Mouse (Mus musculus): ENCODE measurements around the gene Crim1. TPM values are rescaled to one million over a fixed set of nuclear protein-coding genes. Genes with fewer than 3 reads are reported as not detected.

Crim1 gene
- total RNA-seq, 1 experiment = 61.7 TPM

GRCm38 (mm10) chr17:78165855-78166254 is 34.2 kb upstream of the Crim1 start:
- H3K27ac ChIP-seq (ENCODE audit: insufficient read depth, low read depth, low read length, poor library complexity, severe bottlenecking) = no peak overlapping the region
- no peaks in the 10 kb centered on the region for H3K4me1 ChIP-seq (ENCODE audit: control insufficient read depth in 2 of 2, insufficient read depth in 2 of 2, low read length in 2 of 2, poor library complexity in 1 of 2)
- in situ Hi-C loops (cut with MboI; ENCODE audit: low sequenced_read_pairs in 2 of 2, unreplicated experiment in 2 of 2) = no loop called here
- no peaks in the 10 kb centered on the region for H3K9me3 ChIP-seq (ENCODE audit: control insufficient read depth, insufficient read depth, low read depth, low read length)
- TF ChIP-seq ZC3H11A (IDR thresholded peaks at IDR 0.05; ENCODE audit: borderline replicate concordance, low read depth, low read length) = no peak
- TF ChIP-seq ZNF384 (IDR thresholded peaks at IDR 0.05; ENCODE audit: low read depth, low read length) = no peak
- no peak for TF ChIP-seq HCFC1 (IDR thresholded peaks at IDR 0.05; ENCODE audit: borderline replicate concordance, insufficient read depth, low read length)
- TF ChIP-seq CHD2 (IDR thresholded peaks at IDR 0.05; ENCODE audit: low read depth, low read length) = no peak
- no peak for TF ChIP-seq MAFK (IDR thresholded peaks at IDR 0.05; ENCODE audit: insufficient read depth, low read depth, low read length)
- H3K9ac ChIP-seq (ENCODE audit: insufficient read depth, low read depth, low read length, poor library complexity, severe bottlenecking) = no peak overlapping the region
- H3K4me3 ChIP-seq (ENCODE audit: insufficient read depth in 1 of 2, low read depth in 1 of 2, low read length in 2 of 2, poor library complexity in 1 of 2, severe bottlenecking in 1 of 2) = no peak overlapping the region
- DNase-seq (ENCODE audit: low read depth, low spot score) = no peak
- H3K36me3 ChIP-seq (ENCODE audit: control insufficient read depth, insufficient read depth, low read length, poor library complexity, severe bottlenecking) = no peaks in the 10 kb centered on the region

DNA sequence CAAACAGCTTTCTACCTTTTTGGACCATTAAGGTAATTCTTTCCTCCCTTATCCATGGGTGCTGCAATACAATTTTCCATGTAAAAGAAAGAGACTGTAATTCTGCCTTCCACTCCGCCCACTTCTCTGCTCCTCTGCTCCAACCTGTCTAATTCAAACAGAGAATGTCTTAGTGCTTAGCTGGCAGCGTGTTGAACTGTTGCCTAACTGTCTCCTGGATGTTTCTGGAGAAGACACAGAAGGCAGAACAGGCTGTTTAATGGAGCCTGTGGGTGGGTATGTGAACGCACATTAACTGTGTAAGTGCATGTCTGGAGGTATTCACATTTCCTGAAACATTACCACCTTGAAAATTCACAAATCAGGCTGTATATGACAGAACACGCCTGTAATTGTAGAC is 33.5 kb upstream of the Crim1 start:
- DNase-seq (ENCODE audit: low read depth, low spot score) = no peak
- Histone ChIP-seq H3K36me3 (ENCODE audit: control insufficient read depth, insufficient read depth, low read length, poor library complexity, severe bottlenecking) (no peaks in the 10 kb centered on the region), H3K4me3 (ENCODE audit: insufficient read depth in 1 of 2, low read depth in 1 of 2, low read length in 2 of 2, poor library complexity in 1 of 2, severe bottlenecking in 1 of 2) (no peak overlapping the region), H3K27ac (ENCODE audit: insufficient read depth, low read depth, low read length, poor library complexity, severe bottlenecking) (no peak overlapping the region), H3K4me1 (ENCODE audit: control insufficient read depth in 2 of 2, insufficient read depth in 2 of 2, low read length in 2 of 2, poor library complexity in 1 of 2) (no peaks in the 10 kb centered on the region), H3K9ac (ENCODE audit: insufficient read depth, low read depth, low read length, poor library complexity, severe bottlenecking) (no peak overlapping the region), H3K9me3 (ENCODE audit: control insufficient read depth, insufficient read depth, low read depth, low read length) (no peaks in the 10 kb centered on the region)
- in situ Hi-C loops (cut with MboI; ENCODE audit: low sequenced_read_pairs in 2 of 2, unreplicated experiment in 2 of 2) = no loop called here
- TF ChIP-seq ZNF384 (IDR thresholded peaks at IDR 0.05; ENCODE audit: low read depth, low read length) (no peak), HCFC1 (IDR thresholded peaks at IDR 0.05; ENCODE audit: borderline replicate concordance, insufficient read depth, low read length) (no peak), ZC3H11A (IDR thresholded peaks at IDR 0.05; ENCODE audit: borderline replicate concordance, low read depth, low read length) (no peak), MAFK (IDR thresholded peaks at IDR 0.05; ENCODE audit: insufficient read depth, low read depth, low read length) (no peak), CHD2 (IDR thresholded peaks at IDR 0.05; ENCODE audit: low read depth, low read length) (no peak)

DNA sequence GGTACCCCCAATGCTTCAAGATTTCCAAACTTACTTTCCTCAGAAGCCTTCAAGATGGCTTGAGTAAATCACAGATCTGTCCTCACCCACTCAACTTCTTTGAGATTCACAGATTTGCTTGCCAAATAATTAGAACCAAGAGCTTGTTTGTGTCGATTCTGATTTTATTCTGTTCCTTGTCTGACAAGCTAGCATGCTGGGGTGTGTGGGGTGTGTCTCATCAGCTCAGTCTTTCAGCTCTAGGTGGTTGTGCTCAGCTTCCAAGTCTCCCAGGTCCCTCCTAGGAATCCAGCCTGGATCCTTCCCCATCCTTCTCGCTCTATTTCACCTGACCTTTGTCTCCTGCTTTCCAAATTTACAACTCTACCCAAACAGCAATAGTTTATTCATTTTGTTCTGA is 27.7 kb upstream of the Crim1 start:
- Histone ChIP-seq H3K27ac (ENCODE audit: insufficient read depth, low read depth, low read length, poor library complexity, severe bottlenecking) (no peak overlapping the region), H3K9ac (ENCODE audit: insufficient read depth, low read depth, low read length, poor library complexity, severe bottlenecking) (no peak overlapping the region), H3K4me3 (ENCODE audit: insufficient read depth in 1 of 2, low read depth in 1 of 2, low read length in 2 of 2, poor library complexity in 1 of 2, severe bottlenecking in 1 of 2) (no peak overlapping the region), H3K4me1 (ENCODE audit: control insufficient read depth in 2 of 2, insufficient read depth in 2 of 2, low read length in 2 of 2, poor library complexity in 1 of 2) (no peaks in the 10 kb centered on the region), H3K36me3 (ENCODE audit: control insufficient read depth, insufficient read depth, low read length, poor library complexity, severe bottlenecking) (no peaks in the 10 kb centered on the region), H3K9me3 (ENCODE audit: control insufficient read depth, insufficient read depth, low read depth, low read length) (no peaks in the 10 kb centered on the region)
- in situ Hi-C loops (cut with MboI; ENCODE audit: low sequenced_read_pairs in 2 of 2, unreplicated experiment in 2 of 2) = no loop called here
- no peak for DNase-seq (ENCODE audit: low read depth, low spot score)
- TF ChIP-seq CHD2 (IDR thresholded peaks at IDR 0.05; ENCODE audit: low read depth, low read length) (no peak), ZNF384 (IDR thresholded peaks at IDR 0.05; ENCODE audit: low read depth, low read length) (no peak), ZC3H11A (IDR thresholded peaks at IDR 0.05; ENCODE audit: borderline replicate concordance, low read depth, low read length) (no peak)

- DNase-seq (ENCODE audit: low read depth, low spot score) = no peak
- in situ Hi-C loops (cut with MboI; ENCODE audit: low sequenced_read_pairs in 2 of 2, unreplicated experiment in 2 of 2) = no loop called here
- Histone ChIP-seq H3K4me1 (ENCODE audit: control insufficient read depth in 2 of 2, insufficient read depth in 2 of 2, low read length in 2 of 2, poor library complexity in 1 of 2) (no peaks in the 10 kb centered on the region), H3K36me3 (ENCODE audit: control insufficient read depth, insufficient read depth, low read length, poor library complexity, severe bottlenecking) (no peaks in the 10 kb centered on the region), H3K4me3 (ENCODE audit: insufficient read depth in 1 of 2, low read depth in 1 of 2, low read length in 2 of 2, poor library complexity in 1 of 2, severe bottlenecking in 1 of 2) (no peak overlapping the region), H3K27ac (ENCODE audit: insufficient read depth, low read depth, low read length, poor library complexity, severe bottlenecking) (no peak overlapping the region), H3K9ac (ENCODE audit: insufficient read depth, low read depth, low read length, poor library complexity, severe bottlenecking) (no peak overlapping the region), H3K9me3 (ENCODE audit: control insufficient read depth, insufficient read depth, low read depth, low read length) (no peaks in the 10 kb centered on the region)
- TF ChIP-seq ZC3H11A (IDR thresholded peaks at IDR 0.05; ENCODE audit: borderline replicate concordance, low read depth, low read length) = no peak
- no peak for TF ChIP-seq MAFK (IDR thresholded peaks at IDR 0.05; ENCODE audit: insufficient read depth, low read depth, low read length)
- no peak for TF ChIP-seq HCFC1 (IDR thresholded peaks at IDR 0.05; ENCODE audit: borderline replicate concordance, insufficient read depth, low read length)
- no peak for TF ChIP-seq CHD2 (IDR thresholded peaks at IDR 0.05; ENCODE audit: low read depth, low read length)
- TF ChIP-seq ZNF384 (IDR thresholded peaks at IDR 0.05; ENCODE audit: low read depth, low read length) = no peak
Observed at GRCm38 (mm10) chr17:78180766-78181165, 19.3 kb upstream of the Crim1 start.

GRCm38 (mm10) chr17:78196184-78196583 is 3.9 kb upstream of the Crim1 start:
- H3K27ac ChIP-seq (ENCODE audit: insufficient read depth, low read depth, low read length, poor library complexity, severe bottlenecking) = no peak overlapping the region
- no peak overlapping the region for H3K4me3 ChIP-seq (ENCODE audit: insufficient read depth in 1 of 2, low read depth in 1 of 2, low read length in 2 of 2, poor library complexity in 1 of 2, severe bottlenecking in 1 of 2)
- in situ Hi-C loops (cut with MboI; ENCODE audit: low sequenced_read_pairs in 2 of 2, unreplicated experiment in 2 of 2) = no loop called here
- DNase-seq (ENCODE audit: low read depth, low spot score) = no peak
- no peaks in the 10 kb centered on the region for H3K36me3 ChIP-seq (ENCODE audit: control insufficient read depth, insufficient read depth, low read length, poor library complexity, severe bottlenecking)
- TF ChIP-seq CHD2 (IDR thresholded peaks at IDR 0.05; ENCODE audit: low read depth, low read length) (no peak), HCFC1 (IDR thresholded peaks at IDR 0.05; ENCODE audit: borderline replicate concordance, insufficient read depth, low read length) (no peak), ZC3H11A (IDR thresholded peaks at IDR 0.05; ENCODE audit: borderline replicate concordance, low read depth, low read length) (no peak)
- H3K9me3 ChIP-seq (ENCODE audit: control insufficient read depth, insufficient read depth, low read depth, low read length) = no peaks in the 10 kb centered on the region
- H3K4me1 ChIP-seq (ENCODE audit: control insufficient read depth in 2 of 2, insufficient read depth in 2 of 2, low read length in 2 of 2, poor library complexity in 1 of 2) = no peaks in the 10 kb centered on the region; a peak in 1 of 4 replicates
- no peak overlapping the region for H3K9ac ChIP-seq (ENCODE audit: insufficient read depth, low read depth, low read length, poor library complexity, severe bottlenecking)
